Mouse (Mus musculus) stomach, postnatal 0 days (tissue): Measurements from ENCODE around the gene Siglec1. TPM values are rescaled to one million over a fixed set of nuclear protein-coding genes. Genes with fewer than 3 reads are reported as not detected.

ENCODE experiments used
- ATAC-seq: fragments of 200-750 bp; cut with Nextera tagmentation; 2 replicates; pipeline ENCODE4 v1.8.0; 2017; ENCODE audit not compliant: low FRiP score, low TSS enrichment
- DNase-seq: peaks from one replicate; pipeline ENCODE4 v3.0.0-alpha.2; 2016; ENCODE audit warnings: low spot score
- H3K27ac ChIP-seq: fragments of 300-500 bp; sonication (generic); replicated peaks from 2 replicates; pipeline ENCODE4 v1.5.1; 2014; ENCODE audit warnings: mild to moderate bottlenecking, control low read depth
- H3K27me3 ChIP-seq: fragments of 300-500 bp; sonication (generic); 2 replicates; pipeline ENCODE4 v1.6.1; 2014; ENCODE audit warnings: low read length; ENCODE audit not compliant: control insufficient read depth, insufficient read depth
- H3K36me3 ChIP-seq: fragments of 300-500 bp; sonication (generic); 2 replicates; pipeline ENCODE4 v1.6.1; 2014; ENCODE audit warnings: low read length, mixed read lengths; ENCODE audit not compliant: control insufficient read depth, insufficient read depth
- H3K4me1 ChIP-seq: fragments of 300-500 bp; sonication (generic); replicated peaks from 2 replicates; pipeline ENCODE4 v1.6.1; 2014; ENCODE audit warnings: antibody characterized with exemption; ENCODE audit not compliant: control insufficient read depth, insufficient read depth
- H3K4me2 ChIP-seq: fragments of 300-500 bp; sonication (generic); replicated peaks from 2 replicates; pipeline ENCODE4 v1.6.1; 2014; ENCODE audit warnings: low read depth, mild to moderate bottlenecking, control low read depth, moderate library complexity
- H3K4me3 ChIP-seq: fragments of 300-500 bp; sonication (generic); 2 replicates; pipeline ENCODE4 v1.5.1; 2014; ENCODE audit warnings: low read depth, low read length, control low read depth
- H3K9ac ChIP-seq: fragments of 300-500 bp; sonication (generic); 2 replicates; pipeline ENCODE4 v1.6.1; 2014; ENCODE audit warnings: mild to moderate bottlenecking, low read length, control low read depth, mixed read lengths
- H3K9me3 ChIP-seq: fragments of 300-500 bp; sonication (generic); 2 replicates; pipeline ENCODE4 v1.6.1; 2016; ENCODE audit warnings: low read length; ENCODE audit not compliant: control insufficient read depth
- CTCF ChIP-seq: IDR thresholded peaks from 2 replicates; pipeline ENCODE4 v1.5.1; 2016; ENCODE audit warnings: antibody characterized with exemption, low read depth, mild to moderate bottlenecking, moderate library complexity
- EP300 ChIP-seq: optimal IDR thresholded peaks from 2 replicates; pipeline ENCODE3; 2016; ENCODE audit warnings: antibody characterized with exemption
- WGBS: fragments of 180-500 bp; shearing (Covaris S2); extraction: QIAGEN DNeasy Blood & Tissue Kit; methylation state at CpG from one replicate; pipeline ENCODE4 v1.1.7; 2014; 5-methylcytosine and 5-hydroxymethylcytosine counted together
- polyA plus RNA-seq: library from polyadenylated mRNA; unstranded; fragments of >200 nt; fragmentation: Nextera tagmentation; extraction: Ambion mirVana; gene quantifications from 2 replicates; pipeline ENCODE4 v1.2.1, GENCODE M21; 2015

Siglec1 gene
- polyA plus RNA-seq, 1 experiment from 2014 or later: 0.34 TPM

DNA sequence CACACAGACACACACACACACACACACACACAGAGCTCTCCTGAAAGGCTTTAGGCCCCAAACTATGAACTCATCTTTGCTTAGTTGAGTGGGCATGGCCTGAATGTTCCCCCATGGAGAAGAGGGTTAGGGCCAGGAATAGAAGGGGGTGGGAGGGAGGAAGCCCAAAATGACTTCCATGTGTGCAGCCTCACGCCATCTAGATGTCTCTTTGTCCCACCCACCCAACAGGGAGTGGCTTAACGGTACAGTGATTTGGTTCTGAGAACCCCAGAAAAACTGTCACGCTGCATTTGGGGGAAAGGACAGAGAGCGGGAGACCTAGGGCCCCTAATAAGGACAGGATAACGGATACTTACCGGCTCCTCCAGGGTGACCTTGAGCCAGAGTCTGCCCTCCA is 25.8 kb downstream of the Siglec1 start:
- Histone ChIP-seq H3K27me3 (peaks cover 2% of the 10 kb centered on the region; the same call in 1 of the 2 replicates), H3K36me3 (no peaks in the 10 kb centered on the region), H3K4me3 (no peak overlapping the region), H3K4me1 (peaks cover 8% of the 10 kb centered on the region), H3K9ac (no peak overlapping the region), H3K4me2 (no peak overlapping the region), H3K27ac (no peak overlapping the region), H3K9me3 (no peaks in the 10 kb centered on the region)
- ATAC-seq (no peak), DNase-seq (no peak)
- 65% methylated on average over 6 of the region's 6 CpGs for WGBS
- TF ChIP-seq CTCF (no peak), EP300 (no peak)

DNA sequence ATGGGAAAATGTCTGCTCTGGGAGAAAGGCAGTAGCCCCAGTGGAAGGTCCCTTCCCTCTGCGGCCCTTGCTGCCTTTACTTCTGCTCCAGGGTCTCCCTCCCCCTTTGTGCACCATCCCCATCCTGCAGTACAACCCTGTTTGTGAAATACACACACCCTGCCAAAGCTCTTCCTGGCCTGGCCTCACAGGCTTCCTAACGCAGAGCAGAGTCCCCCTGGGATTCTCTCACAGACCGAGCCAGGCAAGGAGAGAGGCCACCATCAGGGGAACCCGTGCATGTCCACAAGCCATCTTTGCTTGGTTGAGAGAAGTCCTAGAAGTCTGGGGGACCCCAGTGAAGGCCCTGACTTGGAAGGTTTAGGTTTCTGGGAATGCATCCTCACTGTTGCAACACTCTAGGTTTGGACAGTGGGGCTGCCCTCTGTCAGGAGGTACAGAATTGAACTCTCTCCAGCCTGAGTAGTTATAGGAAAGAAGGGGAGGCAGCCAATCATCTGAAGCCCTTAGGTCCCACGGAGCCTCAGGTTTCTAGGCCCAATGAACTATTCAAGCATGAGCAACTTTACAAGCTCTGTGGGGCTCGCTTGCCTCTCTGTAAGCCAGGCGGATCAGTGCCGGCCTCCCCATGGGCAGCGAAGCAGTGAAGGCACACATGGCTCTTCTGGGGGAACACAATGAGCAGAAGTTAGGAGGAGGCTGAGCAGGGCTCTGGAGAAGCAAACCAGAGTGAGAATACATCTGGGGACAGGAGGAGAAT is 26.6 kb downstream of the Siglec1 start:
- no peak for DNase-seq

GRCm38 (mm10) chr2:131059377-131059776 is 27.2 kb downstream of the Siglec1 start:
- 29% methylated on average over 1 of the region's 1 CpGs for WGBS
- TF ChIP-seq EP300 (no peak), CTCF (no peak)
- Histone ChIP-seq H3K4me1 (peaks cover 10% of the 10 kb centered on the region), H3K9me3 (no peaks in the 10 kb centered on the region), H3K27ac (peak overlapping the region; percentile 53), H3K4me2 (no peak overlapping the region), H3K36me3 (no peaks in the 10 kb centered on the region), H3K9ac (no peak overlapping the region; the same call in 1 of the 2 replicates), H3K4me3 (no peak overlapping the region), H3K27me3 (peaks cover 7% of the 10 kb centered on the region)
- DNase-seq (peak; percentile 24), ATAC-seq (no peak)

More for the DNA sequence above, 26.6 kb downstream of the Siglec1 start:
- Histone ChIP-seq H3K27ac (peak overlapping the region; percentile 53), H3K9me3 (no peaks in the 10 kb centered on the region), H3K4me3 (no peak overlapping the region), H3K27me3 (peaks cover 7% of the 10 kb centered on the region), H3K9ac (no peak overlapping the region; the same call in 1 of the 2 replicates), H3K36me3 (no peaks in the 10 kb centered on the region), H3K4me1 (peaks cover 8% of the 10 kb centered on the region), H3K4me2 (no peak overlapping the region)
- WGBS: 64% methylated on average over 9 of the region's 9 CpGs
- TF ChIP-seq EP300 (no peak), CTCF (no peak)
- no peak for ATAC-seq

DNA sequence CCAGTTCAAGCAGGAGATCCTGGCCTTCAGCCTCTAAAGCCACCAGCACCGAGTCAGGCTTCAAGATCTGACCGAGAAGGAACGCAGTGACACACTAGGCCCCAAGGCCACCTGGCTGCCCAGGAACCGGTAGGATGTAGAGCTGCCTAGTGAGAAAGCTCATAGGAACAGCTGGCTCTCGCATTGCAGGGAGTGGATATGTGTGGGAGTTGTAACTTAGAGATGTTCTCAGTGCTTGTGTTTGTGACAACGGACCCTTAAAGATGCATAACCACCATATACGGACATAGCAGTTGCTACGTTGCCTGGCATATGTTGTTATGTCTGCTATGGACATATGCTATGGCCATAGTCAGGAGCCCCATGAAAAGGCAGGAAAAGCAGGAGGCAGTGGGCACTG is 27.9 kb downstream of the Siglec1 start:
- H3K27me3 ChIP-seq: peaks cover 12% of the 10 kb centered on the region
- no peak overlapping the region for H3K9ac ChIP-seq
- DNase-seq (no peak), ATAC-seq (no peak)
- H3K36me3 ChIP-seq: no peaks in the 10 kb centered on the region
- H3K4me2 ChIP-seq: no peak overlapping the region
- 87% methylated on average over 8 of the region's 8 CpGs for WGBS
- H3K4me1 ChIP-seq: peaks cover 13% of the 10 kb centered on the region
- no peaks in the 10 kb centered on the region for H3K9me3 ChIP-seq
- no peak for TF ChIP-seq CTCF
- H3K4me3 ChIP-seq: no peak overlapping the region
- H3K27ac ChIP-seq: peak overlapping the region; percentile 18; the same call in 1 of the 2 replicates

- no peak overlapping the region for H3K9ac ChIP-seq
- peak; percentile 66 for DNase-seq
- H3K27ac ChIP-seq: no peak overlapping the region
- no peak overlapping the region for H3K4me3 ChIP-seq
- TF ChIP-seq CTCF: peak; percentile 81
- TF ChIP-seq EP300: no peak
- H3K4me1 ChIP-seq: peaks cover 11% of the 10 kb centered on the region
- H3K4me2 ChIP-seq: no peak overlapping the region
- 6% methylated on average over 10 of the region's 10 CpGs for WGBS
- H3K9me3 ChIP-seq: no peaks in the 10 kb centered on the region
- peaks cover 14% of the 10 kb centered on the region for H3K27me3 ChIP-seq
- H3K36me3 ChIP-seq: no peaks in the 10 kb centered on the region
- ATAC-seq: peak; percentile 38; the same call in 1 of the 2 replicates
These were observed 30.4 kb downstream of the Siglec1 start for GRCm38 (mm10) chr2:131056191-131056590.

GRCm38 (mm10) chr2:131055631-131056030 is 30.9 kb downstream of the Siglec1 start:
- no peak overlapping the region for H3K9ac ChIP-seq
- H3K4me1 ChIP-seq: peaks cover 11% of the 10 kb centered on the region; the same call in 1 of the 2 replicates
- H3K27me3 ChIP-seq: peaks cover 14% of the 10 kb centered on the region
- ATAC-seq (peak; percentile 56), DNase-seq (peak; percentile 80)
- no peaks in the 10 kb centered on the region for H3K9me3 ChIP-seq
- H3K27ac ChIP-seq: no peak overlapping the region
- no peak overlapping the region for H3K4me3 ChIP-seq
- WGBS: 11% methylated on average over 10 of the region's 10 CpGs
- H3K36me3 ChIP-seq: no peaks in the 10 kb centered on the region
- TF ChIP-seq CTCF (peak; percentile 87), EP300 (no peak)
- H3K4me2 ChIP-seq: no peak overlapping the region
